Mouse (Mus musculus): ENCODE measurements around the gene Opcml. TPM values are rescaled to one million over a fixed set of nuclear protein-coding genes. Genes with fewer than 3 reads are reported as not detected.

Gene Opcml
- polyA plus RNA-seq, 1 experiment = 0.06 TPM

GRCm38 (mm10) chr9:28013192-28013591 is 222.6 kb downstream of the Opcml start:
- no peak overlapping the region for H3ac ChIP-seq (ENCODE audit: control insufficient read depth, insufficient read length, low read depth)
- no peak overlapping the region for H3K4me3 ChIP-seq (ENCODE audit: insufficient read depth, poor library complexity, severe bottlenecking)
- H3K79me3 ChIP-seq (ENCODE audit: low read depth) = no peaks in the 10 kb centered on the region
- TF ChIP-seq FOSL1 (IDR thresholded peaks at IDR 0.05; ENCODE audit: insufficient read depth, low read length, poor library complexity, severe bottlenecking) (no peak), MYOG (IDR thresholded peaks at IDR 0.05; ENCODE audit: control insufficient read depth, extremely low read depth, insufficient read length) (no peak), CEBPB (IDR thresholded peaks at IDR 0.05; ENCODE audit: low read depth) (no peak), USF1 (IDR thresholded peaks at IDR 0.05; ENCODE audit: low read depth) (no peak), CTCF (IDR thresholded peaks at IDR 0.05; ENCODE audit: control insufficient read depth, insufficient read depth, insufficient read length) (no peak), MAX (IDR thresholded peaks at IDR 0.05) (no peak), MYOD1 (IDR thresholded peaks at IDR 0.05; ENCODE audit: control insufficient read depth, insufficient read length, low read depth) (no peak)
- H3K79me2 ChIP-seq (ENCODE audit: control insufficient read depth, insufficient read depth) = no peaks in the 10 kb centered on the region
- H3K27me3 ChIP-seq (ENCODE audit: control insufficient read depth, insufficient read depth, insufficient read length) = no peaks in the 10 kb centered on the region
- no peaks in the 10 kb centered on the region for H3K36me3 ChIP-seq (ENCODE audit: control insufficient read depth, insufficient read depth)

GRCm38 (mm10) chr9:28028156-28028555 is 237.6 kb downstream of the Opcml start:
- Histone ChIP-seq H3K79me2 (ENCODE audit: control insufficient read depth, insufficient read depth) (no peaks in the 10 kb centered on the region), H3K27me3 (ENCODE audit: control insufficient read depth, insufficient read depth, insufficient read length) (no peaks in the 10 kb centered on the region), H3ac (ENCODE audit: control insufficient read depth, insufficient read length, low read depth) (no peak overlapping the region), H3K4me3 (ENCODE audit: insufficient read depth, poor library complexity, severe bottlenecking) (no peak overlapping the region), H3K79me3 (ENCODE audit: low read depth) (no peaks in the 10 kb centered on the region), H3K36me3 (ENCODE audit: control insufficient read depth, insufficient read depth) (no peaks in the 10 kb centered on the region)
- TF ChIP-seq USF1 (IDR thresholded peaks at IDR 0.05; ENCODE audit: low read depth) = no peak
- TF ChIP-seq FOSL1 (IDR thresholded peaks at IDR 0.05; ENCODE audit: insufficient read depth, low read length, poor library complexity, severe bottlenecking) = no peak
- TF ChIP-seq MYOG (IDR thresholded peaks at IDR 0.05; ENCODE audit: control insufficient read depth, extremely low read depth, insufficient read length) = no peak
- TF ChIP-seq CEBPB (IDR thresholded peaks at IDR 0.05; ENCODE audit: low read depth) = no peak
- no peak for TF ChIP-seq MAX (IDR thresholded peaks at IDR 0.05)
- no peak for TF ChIP-seq CTCF (IDR thresholded peaks at IDR 0.05; ENCODE audit: control insufficient read depth, insufficient read depth, insufficient read length)
- TF ChIP-seq MYOD1 (IDR thresholded peaks at IDR 0.05; ENCODE audit: control insufficient read depth, insufficient read length, low read depth) = no peak

- Histone ChIP-seq H3K36me3 (ENCODE audit: control insufficient read depth, insufficient read depth) (no peaks in the 10 kb centered on the region), H3K4me3 (ENCODE audit: insufficient read depth, poor library complexity, severe bottlenecking) (no peak overlapping the region), H3K79me3 (ENCODE audit: low read depth) (no peaks in the 10 kb centered on the region), H3K27me3 (ENCODE audit: control insufficient read depth, insufficient read depth, insufficient read length) (no peaks in the 10 kb centered on the region), H3ac (ENCODE audit: control insufficient read depth, insufficient read length, low read depth) (no peak overlapping the region), H3K79me2 (ENCODE audit: control insufficient read depth, insufficient read depth) (no peaks in the 10 kb centered on the region)
- TF ChIP-seq CTCF (IDR thresholded peaks at IDR 0.05; ENCODE audit: control insufficient read depth, insufficient read depth, insufficient read length) (no peak), MYOD1 (IDR thresholded peaks at IDR 0.05; ENCODE audit: control insufficient read depth, insufficient read length, low read depth) (no peak), FOSL1 (IDR thresholded peaks at IDR 0.05; ENCODE audit: insufficient read depth, low read length, poor library complexity, severe bottlenecking) (no peak), MYOG (IDR thresholded peaks at IDR 0.05; ENCODE audit: control insufficient read depth, extremely low read depth, insufficient read length) (no peak), MAX (IDR thresholded peaks at IDR 0.05) (no peak), CEBPB (IDR thresholded peaks at IDR 0.05; ENCODE audit: low read depth) (no peak), USF1 (IDR thresholded peaks at IDR 0.05; ENCODE audit: low read depth) (no peak)
Observed at GRCm38 (mm10) chr9:28028788-28029393, 238.3 kb downstream of the Opcml start.

- Histone ChIP-seq H3ac (ENCODE audit: control insufficient read depth, insufficient read length, low read depth) (no peak overlapping the region), H3K4me3 (ENCODE audit: insufficient read depth, poor library complexity, severe bottlenecking) (no peak overlapping the region), H3K27me3 (ENCODE audit: control insufficient read depth, insufficient read depth, insufficient read length) (no peaks in the 10 kb centered on the region), H3K79me2 (ENCODE audit: control insufficient read depth, insufficient read depth) (no peaks in the 10 kb centered on the region), H3K79me3 (ENCODE audit: low read depth) (no peaks in the 10 kb centered on the region), H3K36me3 (ENCODE audit: control insufficient read depth, insufficient read depth) (no peaks in the 10 kb centered on the region)
- TF ChIP-seq CEBPB (IDR thresholded peaks at IDR 0.05; ENCODE audit: low read depth) = no peak
- TF ChIP-seq CTCF (IDR thresholded peaks at IDR 0.05; ENCODE audit: control insufficient read depth, insufficient read depth, insufficient read length) = no peak
Observed at GRCm38 (mm10) chr9:28049157-28049556, 258.6 kb downstream of the Opcml start.

GRCm38 (mm10) chr9:28057171-28057845 is 266.7 kb downstream of the Opcml start:
- TF ChIP-seq MYOD1 (IDR thresholded peaks at IDR 0.05; ENCODE audit: control insufficient read depth, insufficient read length, low read depth) = no peak
- TF ChIP-seq MYOG (IDR thresholded peaks at IDR 0.05; ENCODE audit: control insufficient read depth, extremely low read depth, insufficient read length) = no peak
- TF ChIP-seq CTCF (IDR thresholded peaks at IDR 0.05; ENCODE audit: control insufficient read depth, insufficient read depth, insufficient read length) = no peak
- TF ChIP-seq FOSL1 (IDR thresholded peaks at IDR 0.05; ENCODE audit: insufficient read depth, low read length, poor library complexity, severe bottlenecking) = no peak
- no peak for TF ChIP-seq CEBPB (IDR thresholded peaks at IDR 0.05; ENCODE audit: low read depth)
- TF ChIP-seq USF1 (IDR thresholded peaks at IDR 0.05; ENCODE audit: low read depth) = no peak
- no peak for TF ChIP-seq MAX (IDR thresholded peaks at IDR 0.05)
- H3K79me2 ChIP-seq (ENCODE audit: control insufficient read depth, insufficient read depth) = no peaks in the 10 kb centered on the region
- no peak overlapping the region for H3K4me3 ChIP-seq (ENCODE audit: insufficient read depth, poor library complexity, severe bottlenecking)
- no peaks in the 10 kb centered on the region for H3K36me3 ChIP-seq (ENCODE audit: control insufficient read depth, insufficient read depth)
- no peak overlapping the region for H3ac ChIP-seq (ENCODE audit: control insufficient read depth, insufficient read length, low read depth)
- H3K27me3 ChIP-seq (ENCODE audit: control insufficient read depth, insufficient read depth, insufficient read length) = no peaks in the 10 kb centered on the region
- H3K79me3 ChIP-seq (ENCODE audit: low read depth) = no peaks in the 10 kb centered on the region
